ENCODE assay signal across 8 mouse cellular contexts in genomic region chr8:119830589-119830988, GRCm38 (mm10). TPM values are rescaled to one million over a fixed set of nuclear protein-coding genes. Genes with fewer than 3 reads are reported as not detected.
A peak's percentile ranks its signal among the peaks of the same experiment; 100 is the strongest.
DNase-seq lines count a peak whose midpoint lies in the region; ATAC-seq lines count a peak whose summit lies in the region.

No protein-coding gene starts in this region.

- H3K4me1 ChIP-seq in hindbrain, embryonic 12.5 days, result peaks cover 81% of the 10 kb centered on the region

- H3K36me3 ChIP-seq in hindbrain, embryonic 12.5 days, result 0 out of 2 replicates have a peak, but pooled peaks cover 5% of the 10 kb centered on the region

- no peaks in the 10 kb centered on the region for H3K9me3 ChIP-seq in hindbrain, embryonic 12.5 days (replicated peaks)

- 51% methylated on average over 7 of the region's 7 CpGs for WGBS in hindbrain, embryonic 12.5 days

- no peak for ATAC-seq in hindbrain, embryonic 12.5 days (ENCODE audit: low FRiP score)

- no peak overlapping the region for H3K9ac ChIP-seq in hindbrain, embryonic 12.5 days

- H3K27ac ChIP-seq in hindbrain, embryonic 12.5 days, result peak overlapping the region; percentile 73

- H3K4me3 ChIP-seq in hindbrain, embryonic 12.5 days, result no peak overlapping the region

- peak; percentile 83 for DNase-seq in heart, adult 11 months
- DNase-seq in heart, adult 9 months (ENCODE audit: low spot score in 2 of 2), result no peak
- DNase-seq in CD4-positive helper T cell, adult 2 months (ENCODE audit: low read depth, low spot score), result peak; percentile 96
- DNase-seq in naive thymus-derived CD4-positive, alpha-beta T cell, adult 2 months (ENCODE audit: low read depth), result peak; percentile 96
- no peak for DNase-seq in ovary, postnatal 14 days (ENCODE audit: low spot score)
- no peak for DNase-seq in layer of hippocampus, adult 9-11 months
- DNase-seq in gastrocnemius, postnatal 10 days, result no peak

- H3K27me3 ChIP-seq in hindbrain, embryonic 12.5 days, result no peaks in the 10 kb centered on the region

- H3K4me2 ChIP-seq in hindbrain, embryonic 12.5 days (replicated peaks), result 0 out of 2 replicates have a peak overlapping the region, but pooled peaks have one; percentile 9

RNA-seq across cellular contexts. Expression of gene Cotl1, which starts 9.8 kb away (rescaled TPM):
- polyA plus RNA-seq in hindbrain, embryonic 12.5 days (2016; fragmentation: Nextera tagmentation; extraction: Ambion mirVana), result 115 and 142 TPM in 2 replicates
- total RNA-seq in gastrocnemius, postnatal 10 days (2021), result 10 to 100 TPM; 38.3 to 41.8 TPM

RNA-seq across cellular contexts. Expression of gene Klhl36, which starts 31.5 kb away (rescaled TPM):
- polyA plus RNA-seq in hindbrain, embryonic 12.5 days (2016; fragmentation: Nextera tagmentation; extraction: Ambion mirVana), result 12.2 and 12.8 TPM in 2 replicates
- total RNA-seq in gastrocnemius, postnatal 10 days (2021), result 1 to 10 TPM; 2.9 to 3.9 TPM

RNA-seq across cellular contexts. Expression of gene Tldc1, which starts 52.4 kb away (rescaled TPM):
- 11.9 and 12.2 TPM in 2 replicates for polyA plus RNA-seq in hindbrain, embryonic 12.5 days (2016; fragmentation: Nextera tagmentation; extraction: Ambion mirVana)
- total RNA-seq in gastrocnemius, postnatal 10 days (2021), result 1 to 10 TPM; 4.7 to 5.2 TPM

Comparison
In these comparisons a context has a peak if more than half of its experiments do, and no peak if none do; other contexts are left out.
1. DNase-seq: peak in heart, adult 11 months (single experiment), CD4-positive helper T cell, adult 2 months (single experiment) and naive thymus-derived CD4-positive, alpha-beta T cell, adult 2 months (single experiment); none in heart, adult 9 months (0 of 2), ovary, postnatal 14 days (single experiment), layer of hippocampus, adult 9-11 months (single experiment) and gastrocnemius, postnatal 10 days (single experiment).